Mouse (Mus musculus) hindbrain, embryonic 10.5 days (tissue): ENCODE results near the gene Ola1. TPM values are rescaled to one million over a fixed set of nuclear protein-coding genes. Genes with fewer than 3 reads are reported as not detected.

Source experiments
- DNase-seq: peaks from one replicate; pipeline ENCODE4 v3.0.0-alpha.2; 2017; ENCODE audit warnings: low spot score
- H3K27ac ChIP-seq: fragments of 300-500 bp; sonication (generic); 2 replicates; pipeline ENCODE4 v1.5.1; 2016; ENCODE audit warnings: mild to moderate bottlenecking, moderate library complexity
- H3K27me3 ChIP-seq: fragments of 300-500 bp; sonication (generic); 2 replicates; pipeline ENCODE4 v1.6.1; 2016; ENCODE audit warnings: mild to moderate bottlenecking; ENCODE audit not compliant: poor library complexity, insufficient read depth, severe bottlenecking
- H3K36me3 ChIP-seq: fragments of 300-500 bp; sonication (generic); 2 replicates; pipeline ENCODE4 v1.6.1; 2016; ENCODE audit warnings: mild to moderate bottlenecking, moderate library complexity
- H3K4me1 ChIP-seq: fragments of 300-500 bp; sonication (generic); replicated peaks from 2 replicates; pipeline ENCODE4 v1.6.1; 2016; ENCODE audit warnings: mild to moderate bottlenecking
- H3K4me3 ChIP-seq: fragments of 300-500 bp; sonication (generic); 2 replicates; pipeline ENCODE4 v1.5.1; 2016; ENCODE audit warnings: mild to moderate bottlenecking, moderate library complexity
- H3K9me3 ChIP-seq: fragments of 300-500 bp; sonication (generic); 2 replicates; pipeline ENCODE4 v1.6.1; 2016; ENCODE audit warnings: mild to moderate bottlenecking, moderate library complexity
- WGBS: fragments of 180-500 bp; shearing (Covaris S2); methylation state at CpG from one replicate; pipeline ENCODE4 v1.1.7; 2016; 5-methylcytosine and 5-hydroxymethylcytosine counted together
- polyA plus RNA-seq: library from polyadenylated mRNA; unstranded; fragments of >200 nt; fragmentation: Nextera tagmentation; extraction: Ambion mirVana; gene quantifications from 2 replicates; pipeline ENCODE4 v1.2.1, GENCODE M21; 2016

Ola1 gene
- polyA plus RNA-seq, 1 experiment from 2014 or later: 76.8 TPM

- 13% methylated on average over 7 of the region's 7 CpGs for WGBS
- Histone ChIP-seq H3K27me3 (peaks cover 4% of the 10 kb centered on the region; the same call in 1 of the 2 replicates), H3K36me3 (no peaks in the 10 kb centered on the region; the same call in 1 of the 2 replicates), H3K27ac (0 out of 2 replicates have a peak overlapping the region, but pooled peaks have one; percentile 5), H3K4me1 (peaks cover 41% of the 10 kb centered on the region), H3K9me3 (no peaks in the 10 kb centered on the region), H3K4me3 (no peak overlapping the region)
- DNase-seq: peak; percentile 75
Observed at GRCm38 (mm10) chr2:73142832-73143470, 75.8 kb downstream of the Ola1 start.

- no peaks in the 10 kb centered on the region; the same call in 1 of the 2 replicates for H3K36me3 ChIP-seq
- H3K4me1 ChIP-seq: no peaks in the 10 kb centered on the region
- no peak for DNase-seq
- H3K4me3 ChIP-seq: no peak overlapping the region
- H3K27ac ChIP-seq: no peak overlapping the region
- H3K27me3 ChIP-seq: no peaks in the 10 kb centered on the region
- H3K9me3 ChIP-seq: no peaks in the 10 kb centered on the region
- WGBS: 92% methylated on average over 2 of the region's 2 CpGs
Observed at GRCm38 (mm10) chr2:73132897-73133296, 85.8 kb downstream of the Ola1 start.

GRCm38 (mm10) chr2:73127686-73128085 is 91.0 kb downstream of the Ola1 start:
- H3K27ac ChIP-seq: no peak overlapping the region
- no peaks in the 10 kb centered on the region; the same call in 1 of the 2 replicates for H3K36me3 ChIP-seq
- no peak overlapping the region for H3K4me3 ChIP-seq
- no peak for DNase-seq
- WGBS: 80% methylated on average over 1 of the region's 1 CpGs
- no peaks in the 10 kb centered on the region for H3K9me3 ChIP-seq
- no peaks in the 10 kb centered on the region for H3K4me1 ChIP-seq
- H3K27me3 ChIP-seq: no peaks in the 10 kb centered on the region

GRCm38 (mm10) chr2:73118781-73119180 is 99.9 kb downstream of the Ola1 start:
- Histone ChIP-seq H3K4me1 (no peaks in the 10 kb centered on the region), H3K27me3 (no peaks in the 10 kb centered on the region), H3K9me3 (no peaks in the 10 kb centered on the region), H3K27ac (no peak overlapping the region), H3K4me3 (no peak overlapping the region), H3K36me3 (no peaks in the 10 kb centered on the region)
- DNase-seq: no peak
- 88% methylated on average over 2 of the region's 2 CpGs for WGBS

- Histone ChIP-seq H3K27ac (no peak overlapping the region), H3K36me3 (no peaks in the 10 kb centered on the region), H3K4me3 (no peak overlapping the region), H3K4me1 (0 out of 2 replicates have a peak, but pooled peaks cover 3% of the 10 kb centered on the region), H3K9me3 (no peaks in the 10 kb centered on the region), H3K27me3 (no peaks in the 10 kb centered on the region)
- DNase-seq: no peak
- WGBS: 91% methylated on average over 5 of the region's 5 CpGs
Observed at GRCm38 (mm10) chr2:73107089-73107488, 111.6 kb downstream of the Ola1 start.

GRCm38 (mm10) chr2:73096491-73096890 is 122.2 kb downstream of the Ola1 start:
- Histone ChIP-seq H3K9me3 (no peaks in the 10 kb centered on the region), H3K27ac (no peak overlapping the region), H3K36me3 (peaks cover 8% of the 10 kb centered on the region), H3K4me1 (peaks cover 21% of the 10 kb centered on the region), H3K27me3 (no peaks in the 10 kb centered on the region), H3K4me3 (no peak overlapping the region)
- WGBS: 88% methylated on average over 3 of the region's 3 CpGs
- no peak for DNase-seq

- DNase-seq: no peak
- Histone ChIP-seq H3K9me3 (no peaks in the 10 kb centered on the region), H3K36me3 (peaks cover 8% of the 10 kb centered on the region), H3K4me3 (no peak overlapping the region), H3K27ac (no peak overlapping the region), H3K27me3 (no peaks in the 10 kb centered on the region), H3K4me1 (peaks cover 21% of the 10 kb centered on the region)
- 69% methylated on average over 2 of the region's 2 CpGs for WGBS
Observed at GRCm38 (mm10) chr2:73095300-73095699, 123.4 kb downstream of the Ola1 start.

- Histone ChIP-seq H3K27ac (no peak overlapping the region), H3K27me3 (no peaks in the 10 kb centered on the region), H3K4me1 (peaks cover 19% of the 10 kb centered on the region), H3K36me3 (peaks cover 8% of the 10 kb centered on the region), H3K4me3 (no peak overlapping the region), H3K9me3 (no peaks in the 10 kb centered on the region)
- 77% methylated on average over 6 of the region's 6 CpGs for WGBS
- DNase-seq: no peak
Observed at GRCm38 (mm10) chr2:73093032-73093431, 125.7 kb downstream of the Ola1 start.

GRCm38 (mm10) chr2:73091302-73091701 is 127.4 kb downstream of the Ola1 start:
- Histone ChIP-seq H3K4me3 (no peak overlapping the region), H3K27ac (no peak overlapping the region), H3K36me3 (peaks cover 8% of the 10 kb centered on the region), H3K9me3 (no peaks in the 10 kb centered on the region), H3K4me1 (peaks cover 21% of the 10 kb centered on the region), H3K27me3 (no peaks in the 10 kb centered on the region; the same call in 1 of the 2 replicates)
- WGBS: 94% methylated on average over 8 of the region's 8 CpGs
- DNase-seq: no peak

- H3K9me3 ChIP-seq: no peaks in the 10 kb centered on the region
- no peak overlapping the region for H3K27ac ChIP-seq
- H3K4me1 ChIP-seq: peaks cover 29% of the 10 kb centered on the region
- H3K36me3 ChIP-seq: peaks cover 8% of the 10 kb centered on the region
- no peaks in the 10 kb centered on the region; the same call in 1 of the 2 replicates for H3K27me3 ChIP-seq
- no peak overlapping the region for H3K4me3 ChIP-seq
- no peak for DNase-seq
- WGBS: 70% methylated on average over 3 of the region's 3 CpGs
Observed at GRCm38 (mm10) chr2:73087641-73088040, 131.1 kb downstream of the Ola1 start.

GRCm38 (mm10) chr2:73085669-73086304 is 132.9 kb downstream of the Ola1 start:
- Histone ChIP-seq H3K4me1 (peaks cover 38% of the 10 kb centered on the region), H3K27me3 (no peaks in the 10 kb centered on the region; the same call in 1 of the 2 replicates), H3K36me3 (no peaks in the 10 kb centered on the region), H3K27ac (peak overlapping the region; percentile 12; the same call in 1 of the 2 replicates), H3K9me3 (no peaks in the 10 kb centered on the region), H3K4me3 (no peak overlapping the region)
- 28% methylated on average over 8 of the region's 8 CpGs for whole genome bisulfite sequencing
- peak; percentile 42 for DNase-seq

GRCm38 (mm10) chr2:73082476-73082875 is 136.2 kb downstream of the Ola1 start:
- Histone ChIP-seq H3K27ac (peak overlapping the region; percentile 65; the same call in 1 of the 2 replicates), H3K9me3 (no peaks in the 10 kb centered on the region), H3K27me3 (peaks cover 8% of the 10 kb centered on the region; the same call in 1 of the 2 replicates), H3K4me1 (peaks cover 37% of the 10 kb centered on the region), H3K4me3 (no peak overlapping the region), H3K36me3 (no peaks in the 10 kb centered on the region)
- 68% methylated on average over 10 of the region's 10 CpGs for WGBS
- DNase-seq: peak; percentile 31

GRCm38 (mm10) chr2:73081861-73082260 is 136.9 kb downstream of the Ola1 start:
- no peaks in the 10 kb centered on the region for H3K9me3 ChIP-seq
- DNase-seq: no peak
- H3K36me3 ChIP-seq: no peaks in the 10 kb centered on the region
- 0 out of 2 replicates have a peak overlapping the region, but pooled peaks have one; percentile 65 for H3K27ac ChIP-seq
- whole genome bisulfite sequencing: 87% methylated on average over 2 of the region's 2 CpGs
- H3K4me1 ChIP-seq: peaks cover 37% of the 10 kb centered on the region
- H3K27me3 ChIP-seq: peaks cover 8% of the 10 kb centered on the region; the same call in 1 of the 2 replicates
- no peak overlapping the region for H3K4me3 ChIP-seq
